Mouse (Mus musculus): ENCODE results near the gene Trpm5.

Trpm5 gene

GRCm38 (mm10) chr7:143094592-143095553 is at the start of gene Trpm5:
TSS of gene Trpm5 (minus strand) at chr7:143094642.
- peak in 1 of 2 experiments; percentile 71 for DNase-seq (ENCODE audit: low spot score in 2 of 2)

- no peak for DNase-seq (ENCODE audit: low spot score in 2 of 2)
Measured at GRCm38 (mm10) chr7:143142680-143143079, 48.2 kb upstream of the Trpm5 start.

- no peak for DNase-seq (ENCODE audit: low spot score in 2 of 2)
Measured at GRCm38 (mm10) chr7:143139932-143140331, 45.5 kb upstream of the Trpm5 start.

- DNase-seq (ENCODE audit: low spot score in 2 of 2), result peak; percentile 30 to 60
Measured at GRCm38 (mm10) chr7:143138789-143139188, 44.3 kb upstream of the Trpm5 start.

GRCm38 (mm10) chr7:143136561-143136960 is 42.1 kb upstream of the Trpm5 start:
- DNase-seq (ENCODE audit: low spot score in 2 of 2), result no peak

GRCm38 (mm10) chr7:143136125-143136524 is 41.7 kb upstream of the Trpm5 start:
- DNase-seq (ENCODE audit: low spot score in 2 of 2), result no peak

- DNase-seq (ENCODE audit: low spot score in 2 of 2), result no peak
Measured at GRCm38 (mm10) chr7:143132815-143133214, 38.4 kb upstream of the Trpm5 start.

- no peak for DNase-seq (ENCODE audit: low spot score in 2 of 2)
Measured at GRCm38 (mm10) chr7:143124902-143125301, 30.5 kb upstream of the Trpm5 start.

- DNase-seq (ENCODE audit: low spot score in 2 of 2), result no peak
Measured at GRCm38 (mm10) chr7:143123876-143124669, 29.6 kb upstream of the Trpm5 start.

GRCm38 (mm10) chr7:143122191-143122590 is 27.7 kb upstream of the Trpm5 start:
- DNase-seq (ENCODE audit: low spot score in 2 of 2), result no peak

- no peak for DNase-seq (ENCODE audit: low spot score in 2 of 2)
Measured at GRCm38 (mm10) chr7:143119826-143120225, 25.4 kb upstream of the Trpm5 start.

GRCm38 (mm10) chr7:143119407-143119806 is 25.0 kb upstream of the Trpm5 start:
- no peak for DNase-seq (ENCODE audit: low spot score in 2 of 2)

GRCm38 (mm10) chr7:143116521-143116920 is 22.1 kb upstream of the Trpm5 start:
- DNase-seq (ENCODE audit: low spot score in 2 of 2), result no peak

- DNase-seq (ENCODE audit: low spot score in 2 of 2), result no peak
Measured at GRCm38 (mm10) chr7:143114773-143115172, 20.3 kb upstream of the Trpm5 start.

- no peak for DNase-seq (ENCODE audit: low spot score in 2 of 2)
Measured at GRCm38 (mm10) chr7:143112395-143112794, 18.0 kb upstream of the Trpm5 start.

GRCm38 (mm10) chr7:143111719-143112118 is 17.3 kb upstream of the Trpm5 start:
- no peak for DNase-seq (ENCODE audit: low spot score in 2 of 2)

GRCm38 (mm10) chr7:143110803-143111202 is 16.4 kb upstream of the Trpm5 start:
- no peak for DNase-seq (ENCODE audit: low spot score in 2 of 2)

GRCm38 (mm10) chr7:143109696-143110095 is 15.3 kb upstream of the Trpm5 start:
- DNase-seq (ENCODE audit: low spot score in 2 of 2), result no peak

- DNase-seq (ENCODE audit: low spot score in 2 of 2), result no peak
Measured at GRCm38 (mm10) chr7:143108996-143109660, 14.7 kb upstream of the Trpm5 start.

- DNase-seq (ENCODE audit: low spot score in 2 of 2), result no peak
Measured at GRCm38 (mm10) chr7:143108200-143108599, 13.8 kb upstream of the Trpm5 start.

GRCm38 (mm10) chr7:143106672-143107465 is 12.4 kb upstream of the Trpm5 start:
- DNase-seq (ENCODE audit: low spot score in 2 of 2), result no peak

Measured in spleen, postnatal 10 days (tissue).